Mouse (Mus musculus): ENCODE data around the gene Usp17le. TPM values are rescaled to one million over a fixed set of nuclear protein-coding genes. Genes with fewer than 3 reads are reported as not detected.
"Not testable (repeated sequence)": the region's sequence is repeated elsewhere in the genome, so short reads cannot be mapped to it uniquely, and the experiment has no call there.

Gene Usp17le
- polyA plus RNA-seq (2015; fragmentation: Nextera tagmentation; extraction: Ambion mirVana): not detected in 2 replicates

DNA sequence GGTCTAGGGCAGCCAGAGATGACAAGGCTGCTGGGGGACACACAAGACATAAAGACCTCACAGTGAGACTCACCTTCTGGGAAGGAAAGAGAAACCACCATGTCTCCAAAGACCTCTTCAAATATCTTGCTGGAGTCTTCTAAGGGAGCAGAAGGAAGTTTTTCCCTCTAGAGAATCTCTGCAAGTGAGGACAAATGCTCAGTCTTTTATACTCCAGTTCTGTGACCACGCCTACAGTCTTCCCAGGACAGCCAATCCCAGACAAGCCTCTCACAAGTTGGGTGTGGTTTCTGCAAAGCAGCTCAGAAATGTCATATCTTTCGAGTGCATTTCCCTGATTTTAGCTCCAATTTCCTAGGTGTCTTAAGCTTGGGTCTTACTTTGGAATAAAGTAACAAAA, at the start of gene Usp17le:
Gene Usp17le, minus strand, starts transcription at position 101 of the 400 bp plus-strand sequence.
- DNase-seq (ENCODE audit: low spot score): not testable (repeated sequence)

DNA sequence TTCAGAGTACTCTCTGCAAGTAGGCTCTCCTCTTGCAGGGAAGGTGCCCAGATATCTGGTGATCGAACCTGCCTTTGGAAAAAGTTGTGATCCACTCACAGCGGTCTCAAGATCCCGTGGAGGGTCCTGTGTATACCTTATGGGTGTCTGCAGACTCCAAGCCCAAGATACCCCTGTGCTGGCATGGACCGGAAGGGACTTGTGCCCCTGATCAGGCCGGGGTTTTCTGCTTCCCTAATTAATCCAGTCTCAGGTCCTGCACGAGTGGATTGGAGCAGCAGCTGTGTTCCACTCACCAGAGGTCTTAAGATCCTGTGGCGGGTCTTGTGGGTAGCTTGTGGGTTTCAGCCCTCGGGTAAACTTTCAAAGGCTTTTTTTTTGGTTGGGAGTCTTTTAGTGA, 33.1 kb upstream of the Usp17le start:
- not testable (repeated sequence) for DNase-seq (ENCODE audit: low spot score)

DNA sequence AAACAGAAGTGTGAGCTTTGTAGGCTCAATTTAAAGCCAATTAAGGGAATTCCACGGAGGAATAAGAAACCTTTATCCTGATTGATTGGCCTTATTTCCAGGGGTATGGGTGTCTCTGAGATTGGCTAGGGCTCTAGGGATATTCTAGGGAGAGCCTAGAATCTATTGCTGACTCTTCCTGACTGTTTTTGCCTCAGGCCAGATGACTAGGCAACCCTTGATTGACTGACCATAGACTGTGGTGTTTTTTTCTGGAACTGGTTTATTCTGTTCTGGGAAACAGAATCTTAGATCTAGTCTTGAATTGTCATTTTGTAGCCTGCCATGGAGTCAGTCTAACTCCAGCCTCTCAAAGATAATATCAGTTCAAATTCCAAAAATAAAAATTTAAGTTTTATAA, 13.5 kb upstream of the Usp17le start:
- DNase-seq (ENCODE audit: low spot score): no peak

Other genes with a start within 250 kb of the Usp17le start
- gene Olfr651, start 227.3 kb downstream of the Usp17le start, polyA plus RNA-seq (2015; fragmentation: Nextera tagmentation; extraction: Ambion mirVana): not detected in 2 replicates
- gene Olfr652, start 216.6 kb downstream of the Usp17le start, polyA plus RNA-seq (2015; fragmentation: Nextera tagmentation; extraction: Ambion mirVana): not detected in 2 replicates
- not detected in 2 replicates for gene Olfr653, start 200.2 kb downstream of the Usp17le start, polyA plus RNA-seq (2015; fragmentation: Nextera tagmentation; extraction: Ambion mirVana)
- gene Olfr654, start 190.4 kb downstream of the Usp17le start, polyA plus RNA-seq (2015; fragmentation: Nextera tagmentation; extraction: Ambion mirVana): not detected in 2 replicates
- gene Olfr655, start 175.7 kb downstream of the Usp17le start, polyA plus RNA-seq (2015; fragmentation: Nextera tagmentation; extraction: Ambion mirVana): not detected in 2 replicates
- gene Olfr656, start 163.5 kb downstream of the Usp17le start, polyA plus RNA-seq (2015; fragmentation: Nextera tagmentation; extraction: Ambion mirVana): not detected in 2 replicates
- not detected in 2 replicates for gene Olfr657, start 152.7 kb downstream of the Usp17le start, polyA plus RNA-seq (2015; fragmentation: Nextera tagmentation; extraction: Ambion mirVana)
- not detected in 2 replicates for gene Olfr658, start 130.2 kb downstream of the Usp17le start, polyA plus RNA-seq (2015; fragmentation: Nextera tagmentation; extraction: Ambion mirVana)
- not detected in 2 replicates for gene Olfr659, start 110.7 kb downstream of the Usp17le start, polyA plus RNA-seq (2015; fragmentation: Nextera tagmentation; extraction: Ambion mirVana)
- not detected in 2 replicates for gene Olfr661, start 91.0 kb downstream of the Usp17le start, polyA plus RNA-seq (2015; fragmentation: Nextera tagmentation; extraction: Ambion mirVana)
- gene Usp17lb, start 65.1 kb upstream of the Usp17le start, polyA plus RNA-seq (2015; fragmentation: Nextera tagmentation; extraction: Ambion mirVana): not detected in 2 replicates
- not detected in 2 replicates for gene Usp17la, start 79.5 kb upstream of the Usp17le start, polyA plus RNA-seq (2015; fragmentation: Nextera tagmentation; extraction: Ambion mirVana)
- not detected in 2 replicates for gene Olfr665, start 100.6 kb upstream of the Usp17le start, polyA plus RNA-seq (2015; fragmentation: Nextera tagmentation; extraction: Ambion mirVana)
- gene Olfr666, start 118.5 kb upstream of the Usp17le start, polyA plus RNA-seq (2015; fragmentation: Nextera tagmentation; extraction: Ambion mirVana): not detected in 2 replicates
- gene Olfr667, start 144.0 kb upstream of the Usp17le start, polyA plus RNA-seq (2015; fragmentation: Nextera tagmentation; extraction: Ambion mirVana): not detected in 2 replicates
- gene Olfr668, start 150.6 kb upstream of the Usp17le start, polyA plus RNA-seq (2015; fragmentation: Nextera tagmentation; extraction: Ambion mirVana): not detected in 2 replicates
- gene Olfr669, start 156.8 kb upstream of the Usp17le start, polyA plus RNA-seq (2015; fragmentation: Nextera tagmentation; extraction: Ambion mirVana): not detected in 2 replicates
- not detected in 2 replicates for gene Olfr670, start 185.2 kb upstream of the Usp17le start, polyA plus RNA-seq (2015; fragmentation: Nextera tagmentation; extraction: Ambion mirVana)
- gene Olfr671, start 201.7 kb upstream of the Usp17le start, polyA plus RNA-seq (2015; fragmentation: Nextera tagmentation; extraction: Ambion mirVana): not detected in 2 replicates
- gene Olfr672, start 224.6 kb upstream of the Usp17le start, polyA plus RNA-seq (2015; fragmentation: Nextera tagmentation; extraction: Ambion mirVana): not detected in 2 replicates

All from thymus, postnatal 0 days (tissue).